Mouse (Mus musculus) midbrain, embryonic 14.5 days (tissue): Measurements from ENCODE around the gene Agbl4. TPM values are rescaled to one million over a fixed set of nuclear protein-coding genes. Genes with fewer than 3 reads are reported as not detected.

ENCODE experiments used
- ATAC-seq: fragments of 200-750 bp; cut with Nextera tagmentation; 2 replicates; pipeline ENCODE4 v1.8.0; 2017; ENCODE audit warnings: moderate number of reproducible peaks, moderate library complexity; ENCODE audit not compliant: low FRiP score, low TSS enrichment
- DNase-seq: peaks from one replicate; pipeline ENCODE4 v3.0.0-alpha.2; 2015
- H3K27ac ChIP-seq: fragments of 300-500 bp; sonication (generic); replicated peaks from 2 replicates; pipeline ENCODE4 v1.5.1; 2014; ENCODE audit warnings: mild to moderate bottlenecking, low read depth, low read length, moderate library complexity
- H3K27me3 ChIP-seq: fragments of 300-500 bp; sonication (generic); 2 replicates; pipeline ENCODE4 v1.6.1; 2014; ENCODE audit warnings: low read length, control low read depth, mixed read lengths; ENCODE audit not compliant: control insufficient read depth, insufficient read depth
- H3K36me3 ChIP-seq: fragments of 300-500 bp; sonication (generic); 2 replicates; pipeline ENCODE4 v1.6.1; 2014; ENCODE audit warnings: low read length, control low read depth; ENCODE audit not compliant: control insufficient read depth, insufficient read depth
- H3K4me1 ChIP-seq: fragments of 300-500 bp; sonication (generic); 2 replicates; pipeline ENCODE4 v1.6.1; 2014; ENCODE audit warnings: mild to moderate bottlenecking, antibody characterized with exemption, low read length, control low read depth; ENCODE audit not compliant: control insufficient read depth, insufficient read depth
- H3K4me2 ChIP-seq: fragments of 300-500 bp; sonication (generic); 2 replicates; pipeline ENCODE4 v1.6.1; 2014; ENCODE audit warnings: mild to moderate bottlenecking, low read length, moderate library complexity
- H3K4me3 ChIP-seq: fragments of 300-500 bp; sonication (generic); replicated peaks from 2 replicates; pipeline ENCODE4 v1.5.1; 2014; ENCODE audit warnings: low read depth, low read length
- H3K9ac ChIP-seq: fragments of 300-500 bp; sonication (generic); replicated peaks from 2 replicates; pipeline ENCODE4 v1.6.1; 2014; ENCODE audit warnings: mild to moderate bottlenecking, low read length, moderate library complexity
- H3K9me3 ChIP-seq: fragments of 300-500 bp; sonication (generic); 2 replicates; pipeline ENCODE4 v1.6.1; 2016; ENCODE audit warnings: low read length, control low read depth, mixed read lengths; ENCODE audit not compliant: control insufficient read depth
- WGBS: fragments of 180-500 bp; shearing (Covaris S2); extraction: QIAGEN DNeasy Blood & Tissue Kit; methylation state at CpG from one replicate; pipeline ENCODE4 v1.1.7; 2014; 5-methylcytosine and 5-hydroxymethylcytosine counted together
- polyA plus RNA-seq: library from polyadenylated mRNA; unstranded; fragments of >200 nt; fragmentation: Nextera tagmentation; extraction: Ambion mirVana; gene quantifications from 2 replicates; pipeline ENCODE4 v1.2.1, GENCODE M21; 2014

Gene Agbl4
- polyA plus RNA-seq, 1 experiment from 2014 or later, result 2.2 TPM

DNA sequence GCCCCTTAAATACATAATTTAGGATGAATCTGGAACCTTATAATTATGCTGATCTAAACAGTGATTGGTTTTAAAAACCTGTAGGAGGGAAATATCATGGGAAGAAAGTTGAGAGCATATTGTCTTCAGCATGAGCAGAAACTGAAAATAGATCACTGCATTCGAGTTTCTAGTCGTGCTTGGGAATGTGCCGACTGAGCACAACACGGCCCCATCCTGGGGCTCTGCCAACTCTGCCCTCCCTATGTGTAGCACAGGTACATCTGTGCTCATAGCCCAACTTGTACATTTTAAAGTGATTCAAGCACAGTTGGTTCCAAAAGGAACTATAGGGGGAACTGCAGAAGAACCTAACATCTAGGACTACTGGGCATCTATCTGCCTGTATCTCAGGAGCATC, 402.4 kb downstream of the Agbl4 start:
- WGBS, result 90% methylated on average over 4 of the region's 4 CpGs
- no peaks in the 10 kb centered on the region for H3K4me1 ChIP-seq
- no peak for DNase-seq
- ATAC-seq, result no peak
- no peaks in the 10 kb centered on the region for H3K36me3 ChIP-seq
- no peaks in the 10 kb centered on the region for H3K27me3 ChIP-seq
- no peak overlapping the region for H3K27ac ChIP-seq
- no peaks in the 10 kb centered on the region for H3K9me3 ChIP-seq
- H3K4me2 ChIP-seq, result no peak overlapping the region
- no peak overlapping the region for H3K4me3 ChIP-seq
- no peak overlapping the region for H3K9ac ChIP-seq

DNA sequence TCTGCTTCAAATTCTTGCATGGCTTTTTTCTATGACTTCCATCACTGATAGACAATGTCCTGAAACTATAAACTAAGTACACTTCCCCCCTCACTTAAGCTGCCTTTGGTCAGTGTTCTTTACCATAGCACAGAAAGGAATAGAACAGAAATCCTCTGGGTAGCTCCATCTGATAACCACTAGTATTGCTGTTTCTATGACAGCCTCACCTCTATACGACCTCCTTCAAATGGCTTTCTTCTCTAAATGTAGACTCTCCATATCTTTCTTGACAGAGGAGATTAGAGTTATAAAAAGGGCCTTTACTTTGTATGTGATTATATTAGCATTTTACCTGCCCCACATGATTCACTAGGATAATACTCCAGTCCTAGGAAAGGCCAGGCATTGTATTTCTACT, 413.5 kb downstream of the Agbl4 start:
- Histone ChIP-seq H3K27me3 (no peaks in the 10 kb centered on the region), H3K4me1 (no peaks in the 10 kb centered on the region), H3K9me3 (no peaks in the 10 kb centered on the region), H3K27ac (no peak overlapping the region), H3K9ac (no peak overlapping the region), H3K4me2 (no peak overlapping the region), H3K36me3 (no peaks in the 10 kb centered on the region), H3K4me3 (no peak overlapping the region)
- DNase-seq, result no peak
- no peak for ATAC-seq
- 82% methylated on average over 1 of the region's 1 CpGs for WGBS

DNA sequence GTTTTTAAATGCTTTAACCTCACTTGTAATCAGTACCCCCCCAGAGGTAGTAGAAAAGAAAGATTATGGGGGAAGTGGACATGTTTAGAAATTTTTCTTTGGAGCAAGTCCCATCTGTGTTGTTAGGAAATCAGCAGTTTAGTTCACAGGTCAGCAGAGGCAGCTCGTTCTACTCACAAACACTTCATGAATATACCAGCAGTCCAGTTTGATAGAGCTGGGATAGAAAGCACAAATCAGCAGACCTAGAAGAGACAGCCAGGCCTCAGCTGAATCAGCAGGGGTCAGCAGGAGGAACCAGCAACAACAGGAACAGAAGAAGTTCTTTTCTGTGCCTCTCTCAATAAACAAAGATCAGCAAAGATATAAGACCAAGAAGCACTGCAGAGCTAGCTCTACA, 435.3 kb downstream of the Agbl4 start:
- ATAC-seq (no peak), DNase-seq (no peak)
- Histone ChIP-seq H3K4me3 (no peak overlapping the region), H3K9ac (no peak overlapping the region), H3K27ac (no peak overlapping the region), H3K27me3 (no peaks in the 10 kb centered on the region), H3K9me3 (no peaks in the 10 kb centered on the region; the same call in 1 of the 2 replicates), H3K4me2 (no peak overlapping the region), H3K36me3 (no peaks in the 10 kb centered on the region), H3K4me1 (no peaks in the 10 kb centered on the region)
- 81% methylated on average over 1 of the region's 1 CpGs for WGBS

DNA sequence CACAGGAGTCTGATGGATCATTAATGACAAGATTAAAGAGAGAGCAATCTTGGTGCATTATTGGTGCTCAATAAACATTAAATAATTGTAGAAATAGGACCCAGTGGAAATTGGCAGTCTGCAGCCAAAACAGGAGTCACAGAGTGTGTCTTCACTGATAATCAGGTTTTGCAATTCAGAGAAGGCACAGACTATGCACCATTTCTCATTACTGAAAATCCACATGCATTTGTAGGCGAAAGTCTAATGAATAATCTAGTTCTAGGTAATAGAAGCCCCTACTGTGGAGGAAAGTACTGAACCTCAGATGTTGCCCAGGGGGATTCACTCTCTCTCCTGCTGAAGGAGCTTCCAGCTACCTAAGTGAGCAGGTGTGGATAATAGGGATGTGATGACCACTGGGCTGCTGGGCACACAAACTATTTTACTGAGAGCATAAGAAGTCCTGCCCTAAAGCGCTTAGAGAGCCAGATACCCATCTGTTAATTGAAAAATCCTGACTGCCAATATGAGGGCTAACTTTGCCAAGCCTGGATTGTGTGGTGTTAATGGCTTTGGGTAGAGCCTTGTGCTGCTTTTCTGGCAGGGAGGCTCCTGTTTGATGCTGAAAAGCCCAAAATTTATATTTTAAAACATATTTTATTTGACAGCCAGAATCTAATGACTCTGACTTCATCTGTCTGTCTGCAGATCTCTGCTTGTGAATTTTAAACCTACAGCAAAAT, 482.4 kb downstream of the Agbl4 start:
- H3K27me3 ChIP-seq, result no peaks in the 10 kb centered on the region
- no peaks in the 10 kb centered on the region for H3K36me3 ChIP-seq
- no peak overlapping the region for H3K4me3 ChIP-seq
- DNase-seq (peak; percentile 6), ATAC-seq (no peak)
- no peaks in the 10 kb centered on the region for H3K4me1 ChIP-seq
- WGBS, result 86% methylated on average over 2 of the region's 2 CpGs
- no peak overlapping the region for H3K4me2 ChIP-seq
- H3K27ac ChIP-seq, result no peak overlapping the region
- no peak overlapping the region for H3K9ac ChIP-seq
- no peaks in the 10 kb centered on the region for H3K9me3 ChIP-seq

DNA sequence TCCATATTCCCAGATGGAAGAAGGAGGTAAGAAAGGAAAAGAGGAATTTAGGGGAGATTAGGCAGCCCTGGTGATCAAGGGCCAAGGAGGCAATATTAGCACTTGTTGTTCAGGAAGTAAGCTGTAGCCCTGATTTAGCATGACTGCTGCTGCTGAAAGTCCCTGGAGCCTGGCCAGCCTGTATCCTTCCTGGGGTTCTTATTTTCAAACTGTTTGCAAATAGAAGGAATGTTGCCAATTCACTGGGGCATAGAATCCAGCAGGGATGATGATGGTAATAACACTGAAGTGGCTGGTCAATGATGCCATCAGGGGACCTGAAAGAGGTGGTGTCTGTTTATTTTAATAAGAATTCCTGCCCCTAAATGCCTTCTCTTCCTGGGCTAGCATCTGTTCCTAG, 518.6 kb downstream of the Agbl4 start:
- Histone ChIP-seq H3K9me3 (no peaks in the 10 kb centered on the region), H3K4me2 (no peak overlapping the region), H3K27me3 (no peaks in the 10 kb centered on the region), H3K4me3 (no peak overlapping the region), H3K4me1 (no peaks in the 10 kb centered on the region), H3K36me3 (no peaks in the 10 kb centered on the region), H3K27ac (no peak overlapping the region), H3K9ac (no peak overlapping the region)
- peak; percentile 12 for DNase-seq
- no peak for ATAC-seq

DNA sequence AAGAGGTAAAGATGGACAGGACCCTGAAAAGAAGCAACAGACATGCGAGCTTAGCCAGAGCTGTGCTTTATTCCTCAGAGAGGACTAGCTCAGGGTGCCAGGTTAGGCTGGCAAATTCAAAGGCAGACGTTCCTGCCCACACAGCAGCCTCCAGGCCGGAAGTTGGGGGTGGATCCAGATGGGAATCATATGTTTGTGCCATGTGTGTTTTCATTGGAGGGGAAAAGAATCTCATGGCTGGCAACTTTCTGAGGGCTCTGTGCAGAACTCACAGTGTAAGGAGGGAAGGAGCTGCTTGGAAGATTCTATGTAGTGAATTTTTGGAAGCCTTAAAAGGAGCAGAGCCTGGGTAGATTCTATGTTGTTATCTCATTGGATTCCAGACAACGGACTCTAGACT, 519.1 kb downstream of the Agbl4 start:
- Histone ChIP-seq H3K27ac (no peak overlapping the region), H3K4me3 (no peak overlapping the region), H3K27me3 (no peaks in the 10 kb centered on the region), H3K36me3 (no peaks in the 10 kb centered on the region), H3K4me2 (no peak overlapping the region), H3K9ac (no peak overlapping the region), H3K4me1 (no peaks in the 10 kb centered on the region), H3K9me3 (no peaks in the 10 kb centered on the region)
- no peak for ATAC-seq
- 58% methylated on average over 4 of the region's 4 CpGs for WGBS
- no peak for DNase-seq

DNA sequence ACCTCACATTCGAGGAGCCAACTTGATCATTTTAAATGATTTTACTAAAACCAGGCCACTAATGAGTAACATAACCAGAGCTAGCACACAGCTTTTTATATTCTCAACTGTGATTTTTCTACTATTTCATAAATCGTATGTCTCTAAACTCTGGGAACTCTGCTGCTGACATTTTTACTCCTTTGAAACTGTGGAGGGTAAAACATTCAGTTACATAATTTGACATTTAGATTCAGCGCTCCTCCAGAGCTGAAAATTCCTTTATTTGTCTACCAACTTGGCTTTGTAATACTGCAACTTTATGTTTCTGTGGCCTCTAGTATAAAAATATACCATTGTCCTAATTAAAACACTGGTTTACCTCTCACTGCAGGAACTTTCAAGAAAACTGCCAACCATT, 523.6 kb downstream of the Agbl4 start:
- ATAC-seq, result no peak
- no peak overlapping the region for H3K4me2 ChIP-seq

DNA sequence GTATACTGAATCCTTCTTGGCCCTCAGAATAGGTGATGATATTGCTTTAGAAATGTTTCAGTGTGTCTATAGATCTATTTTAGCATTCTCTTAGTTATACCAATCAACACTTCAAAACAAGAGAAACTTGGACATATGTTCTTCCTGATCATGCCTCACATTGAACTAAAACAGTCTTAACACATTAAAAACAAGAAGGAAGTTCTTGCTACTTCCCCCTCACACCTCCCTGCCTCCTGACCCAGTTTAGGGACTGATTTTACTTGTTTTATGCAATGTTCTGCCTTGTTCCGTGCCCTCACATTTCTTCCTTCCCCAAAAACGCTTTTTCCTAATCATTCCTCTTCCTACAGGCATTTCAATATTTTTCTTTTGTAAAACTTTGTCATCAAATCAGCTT, 604.2 kb downstream of the Agbl4 start:
- ATAC-seq (no peak), DNase-seq (no peak)
- Histone ChIP-seq H3K4me3 (no peak overlapping the region), H3K27me3 (no peaks in the 10 kb centered on the region), H3K4me2 (no peak overlapping the region), H3K27ac (no peak overlapping the region), H3K36me3 (no peaks in the 10 kb centered on the region), H3K9ac (no peak overlapping the region), H3K4me1 (peaks cover 3% of the 10 kb centered on the region; the same call in 1 of the 2 replicates), H3K9me3 (no peaks in the 10 kb centered on the region)
- 85% methylated on average over 2 of the region's 2 CpGs for WGBS

More for the DNA sequence above, 523.6 kb downstream of the Agbl4 start:
- Histone ChIP-seq H3K27ac (no peak overlapping the region), H3K27me3 (no peaks in the 10 kb centered on the region), H3K9me3 (no peaks in the 10 kb centered on the region), H3K4me1 (no peaks in the 10 kb centered on the region), H3K36me3 (no peaks in the 10 kb centered on the region), H3K9ac (no peak overlapping the region), H3K4me3 (no peak overlapping the region)
- WGBS, result 89% methylated on average over 3 of the region's 3 CpGs
- DNase-seq, result no peak

DNA sequence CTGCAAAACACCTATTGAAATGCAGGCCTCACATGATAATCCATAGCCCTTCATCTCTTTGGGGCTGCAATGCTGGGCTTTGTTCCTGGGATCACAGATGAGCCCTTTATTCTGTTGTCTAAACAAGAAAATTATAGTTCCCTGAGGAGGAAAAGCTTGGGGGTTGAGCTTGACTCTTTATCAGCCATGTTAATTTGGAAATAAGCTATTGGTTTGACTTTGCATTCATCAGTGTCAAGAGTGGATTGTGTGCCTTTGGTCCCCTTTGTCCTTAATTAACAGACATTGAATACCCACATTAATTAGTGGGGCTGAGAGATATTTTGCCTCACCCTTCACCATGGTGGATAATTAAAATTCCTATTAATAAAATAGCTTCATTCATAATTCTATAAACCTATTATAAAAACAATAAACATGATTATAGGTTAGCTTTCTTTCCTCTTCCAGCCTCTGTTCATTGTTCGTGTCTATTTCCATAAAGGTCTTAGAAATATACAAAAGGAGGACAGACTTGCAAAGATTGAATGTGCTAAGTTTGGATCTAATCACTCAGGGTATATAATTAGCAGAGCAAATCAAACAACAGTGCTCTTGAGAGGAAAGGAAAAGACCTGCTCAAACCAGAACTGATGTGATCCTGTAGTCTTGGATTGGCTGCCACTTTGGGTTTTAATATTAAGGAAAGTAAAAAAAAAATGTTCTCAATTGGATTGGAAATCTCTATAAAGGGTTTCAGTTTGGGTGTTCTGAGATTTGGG, 607.4 kb downstream of the Agbl4 start:
- WGBS, result 53% methylated on average over 1 of the region's 1 CpGs
- peak; percentile 53 for DNase-seq
- H3K4me3 ChIP-seq, result no peak overlapping the region
- H3K9me3 ChIP-seq, result no peaks in the 10 kb centered on the region
- no peak overlapping the region for H3K4me2 ChIP-seq
- peak overlapping the region; percentile 37; the same call in 1 of the 2 replicates for H3K27ac ChIP-seq
- H3K4me1 ChIP-seq, result peaks cover 3% of the 10 kb centered on the region; the same call in 1 of the 2 replicates
- H3K9ac ChIP-seq, result no peak overlapping the region
- H3K27me3 ChIP-seq, result no peaks in the 10 kb centered on the region
- no peaks in the 10 kb centered on the region for H3K36me3 ChIP-seq
- ATAC-seq, result peak; percentile 57
